Mouse (Mus musculus) heart, postnatal 14 days (tissue): Measurements from ENCODE around the gene Lmx1b. TPM values are rescaled to one million over a fixed set of nuclear protein-coding genes. Genes with fewer than 3 reads are reported as not detected.

Source experiments
- DNase-seq, 2 experiments: peaks; one replicate each; pipeline ENCODE4 v3.0.0; 2021 to 2022
- intact Hi-C: fragments of 180-260 bp; cut with DNase I; formaldehyde crosslinking; loops from one replicate; pipeline ENCODE4 v1.15.1; 2025
- total RNA-seq, 2 experiments: library from RNA; stranded (reverse); gene quantifications; 2 replicates each; pipeline ENCODE4 v1.2.3; 2021

Lmx1b gene
- total RNA-seq, 2 experiments from 2014 or later = 0.05 to 0.38 TPM

- no peak for DNase-seq
- intact Hi-C loops = no loop called here
Observed at GRCm38 (mm10) chr2:33645538-33646282, 5.4 kb upstream of the Lmx1b start.

GRCm38 (mm10) chr2:33643721-33644713, 3.7 kb upstream of the Lmx1b start:
- no peak for DNase-seq
- intact Hi-C loops = loop anchor here (2.0 kb wide), 2 partner anchors 75 to 157 kb away; no protein-coding TSS in a partner anchor

DNA sequence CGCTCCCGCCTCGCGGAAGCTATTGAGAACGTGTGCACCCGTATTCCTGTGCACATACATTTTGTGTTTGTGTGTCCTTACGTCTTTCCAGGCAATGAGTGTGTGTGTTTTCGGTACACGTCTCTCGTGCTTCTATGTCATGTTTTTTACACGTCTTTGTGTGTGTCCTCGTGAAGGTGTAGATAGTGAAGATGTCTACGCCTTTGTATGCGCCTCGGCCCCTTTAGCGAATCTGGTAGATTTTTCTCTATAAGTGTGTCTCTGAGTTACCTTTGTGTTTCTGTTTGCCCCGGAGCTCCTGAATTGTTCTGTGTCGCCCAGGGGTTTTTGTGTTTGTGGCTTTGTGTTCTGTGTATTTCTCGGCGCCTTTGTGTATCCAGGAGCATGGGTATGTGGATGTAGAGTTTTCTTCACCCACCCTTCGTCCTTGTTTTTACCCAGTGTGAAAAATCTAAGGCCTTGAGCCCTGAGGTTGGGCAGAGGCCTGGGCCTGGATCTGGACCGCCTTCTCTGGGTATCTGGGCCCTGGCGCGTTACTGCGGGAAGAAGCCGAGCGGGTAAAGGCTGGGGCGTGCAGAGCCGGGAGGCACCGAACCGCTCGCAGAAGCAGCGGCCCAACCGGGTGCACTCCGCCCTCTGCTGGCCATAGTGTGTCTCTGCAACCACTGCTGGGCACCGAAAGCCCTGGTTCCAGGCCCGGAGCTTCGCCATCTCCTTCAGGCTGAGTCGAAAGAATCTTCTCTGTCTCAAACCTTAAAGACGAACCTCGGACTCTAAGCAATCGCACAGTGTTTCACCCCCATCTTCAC, 2.5 kb upstream of the Lmx1b start:
- peak; percentile 80 to 88 for DNase-seq
- intact Hi-C loops = loop anchor here (2.0 kb wide), 2 partner anchors 74 to 156 kb away; no protein-coding TSS in a partner anchor

DNA sequence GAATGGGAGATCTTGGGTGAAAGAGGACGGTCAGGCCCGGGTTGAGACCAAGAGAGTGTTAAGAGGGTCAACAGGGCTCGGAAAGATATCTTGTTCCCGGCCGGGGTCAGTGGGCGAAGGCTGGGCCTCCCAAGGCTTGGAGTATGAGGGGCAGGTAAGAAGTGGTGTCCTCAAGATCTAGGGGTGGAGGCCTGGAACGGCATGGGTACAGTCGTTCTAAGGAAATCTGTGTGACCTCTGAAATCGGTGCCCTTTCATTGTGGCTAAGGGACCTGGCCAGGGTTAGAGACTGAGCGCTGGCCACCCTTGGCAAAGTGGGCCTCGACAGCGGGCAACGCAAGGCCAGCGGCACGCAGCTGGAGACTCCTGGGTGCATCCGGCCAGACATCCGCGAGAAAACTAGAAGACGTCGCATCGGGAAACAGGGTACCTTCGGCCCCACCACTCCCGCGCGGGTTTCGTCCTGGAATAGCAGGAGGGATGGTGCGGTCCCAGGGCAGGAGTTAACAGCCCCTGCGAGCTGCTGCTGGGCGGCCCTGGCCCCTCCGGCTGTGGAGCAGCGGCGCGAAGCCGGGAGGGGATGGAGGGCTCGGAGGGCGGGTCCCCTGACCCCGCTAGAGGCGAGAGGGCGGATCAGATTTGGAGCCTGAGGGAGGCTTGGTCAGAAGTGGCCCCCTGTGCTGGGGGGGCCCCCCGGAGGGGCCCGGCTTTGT, 1.7 kb upstream of the Lmx1b start:
- no peak for DNase-seq
- intact Hi-C loops = loop anchor here (2.0 kb wide), 2 partner anchors 73 to 155 kb away; no protein-coding TSS in a partner anchor

DNA sequence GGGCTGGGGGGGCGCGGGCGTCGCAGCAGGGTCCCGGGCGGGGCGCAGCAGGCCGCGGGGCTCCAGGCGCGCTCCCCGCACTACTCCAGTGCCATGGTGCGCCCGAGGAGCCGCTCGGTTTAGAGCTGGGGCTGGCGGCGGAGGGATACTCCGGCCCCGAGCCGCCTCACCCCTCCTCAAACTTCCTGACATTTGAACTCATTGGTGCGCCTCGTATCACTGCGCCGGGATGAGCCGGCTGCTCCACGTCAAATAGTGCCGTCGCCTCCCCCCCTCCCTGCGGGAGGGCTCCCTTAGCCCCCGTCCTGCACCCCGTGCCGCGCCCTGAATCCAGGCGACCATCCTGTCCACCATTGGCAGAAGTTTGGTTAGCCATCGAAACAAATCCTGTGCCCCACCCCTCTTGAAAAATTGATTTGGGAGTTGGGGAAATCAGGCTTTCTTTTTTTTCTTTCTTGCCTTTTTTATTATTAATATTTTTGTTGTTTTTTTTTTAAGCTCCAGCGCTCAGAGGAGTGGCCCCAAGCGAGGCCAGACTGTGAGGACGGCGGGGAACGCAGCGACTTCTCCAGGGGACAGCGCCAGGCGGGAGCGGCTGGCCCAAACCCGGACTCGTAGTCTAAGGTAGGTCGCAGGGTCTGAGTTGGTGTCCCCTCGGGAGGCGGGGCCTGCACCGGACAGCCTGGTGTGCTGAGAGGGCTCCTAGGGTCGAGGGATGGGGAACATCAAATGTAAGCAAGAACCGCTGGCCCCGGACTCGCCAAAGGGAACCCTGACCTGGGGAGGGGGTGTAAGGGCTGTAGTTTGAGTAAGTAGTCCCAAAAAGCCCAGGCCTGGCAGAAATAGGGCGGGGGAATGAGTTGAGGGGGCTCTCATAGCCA, 907 bp upstream of the Lmx1b start:
- intact Hi-C loops = no loop called here
- DNase-seq = peak; percentile 51 to 52

DNA sequence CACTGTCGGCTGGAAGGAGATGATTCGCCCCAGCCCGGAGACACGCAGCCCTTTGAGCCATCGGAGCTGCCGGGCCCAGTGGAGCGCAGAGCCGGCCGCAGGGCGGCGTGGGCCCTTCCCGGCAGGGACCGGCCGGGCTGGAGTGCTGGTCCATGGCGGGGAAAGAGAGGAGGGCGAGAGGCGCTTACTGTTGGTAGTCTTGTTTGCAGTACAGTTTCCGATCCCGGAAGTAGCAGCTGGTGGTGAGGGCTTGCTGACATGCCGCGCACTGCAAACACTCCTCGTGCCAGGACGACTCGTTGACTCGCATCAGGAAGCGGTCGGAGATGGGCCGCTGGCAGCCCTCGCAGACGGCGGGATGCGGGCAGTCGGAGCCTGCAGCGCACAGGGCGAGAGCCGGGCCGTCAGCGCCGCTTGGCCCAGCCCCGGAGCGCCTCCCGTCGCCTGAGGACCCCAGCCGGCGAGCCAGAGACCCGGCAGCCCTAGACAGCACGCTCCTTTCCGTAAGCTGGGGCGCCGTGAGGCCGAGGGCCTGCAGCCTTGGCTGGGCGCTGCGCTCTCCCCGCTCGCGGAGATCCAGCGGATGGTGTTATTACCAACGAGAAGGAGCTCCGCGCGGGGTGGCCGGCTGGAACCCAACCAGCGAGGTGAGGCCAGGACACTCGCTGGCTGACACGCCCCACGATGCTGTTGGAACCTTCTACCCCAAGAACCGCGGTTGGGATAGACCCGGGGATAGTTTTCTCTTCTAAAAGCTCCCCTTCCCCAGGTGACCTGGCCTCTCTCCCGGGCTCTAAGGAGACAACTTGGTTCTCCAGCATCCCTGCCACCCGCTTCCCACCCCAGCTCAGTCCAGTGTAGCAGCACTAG, 775 bp downstream of the Lmx1b start:
- intact Hi-C loops = no loop called here
- DNase-seq = peak; percentile 23 to 39

- DNase-seq = no peak
- intact Hi-C loops = no loop called here
Observed at GRCm38 (mm10) chr2:33638141-33638733, 2.1 kb downstream of the Lmx1b start.

GRCm38 (mm10) chr2:33637288-33637687, 3.0 kb downstream of the Lmx1b start:
- DNase-seq = no peak
- intact Hi-C loops = no loop called here

DNA sequence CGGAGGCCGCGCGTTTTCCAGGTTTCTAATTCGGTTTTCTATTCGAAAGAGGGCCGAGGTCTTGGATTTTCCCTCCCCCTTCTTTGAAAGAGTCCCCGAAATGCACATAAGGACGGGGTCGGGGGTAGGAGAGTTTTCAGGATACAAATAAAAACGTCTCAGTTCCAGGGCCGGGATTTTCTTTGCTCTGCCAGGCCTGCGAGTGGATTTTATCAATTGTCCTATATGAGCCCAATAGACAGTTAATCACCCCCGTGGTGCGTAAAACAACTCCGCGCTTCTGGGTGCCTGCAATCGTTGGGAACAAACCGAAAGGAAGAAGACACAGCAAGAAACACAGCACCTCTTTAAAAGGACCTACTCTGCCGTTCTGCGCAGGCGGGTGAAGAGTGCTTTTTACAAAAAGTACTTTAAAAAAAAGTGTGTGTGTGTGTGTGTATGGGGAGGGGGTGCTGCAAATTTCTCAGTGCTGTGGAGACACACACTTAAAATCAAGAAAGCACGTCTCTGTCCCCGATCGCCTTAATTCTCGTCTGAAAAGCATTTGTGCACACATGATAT, 3.6 kb downstream of the Lmx1b start:
- intact Hi-C loops = no loop called here
- DNase-seq = no peak

- no peak for DNase-seq
- intact Hi-C loops = no loop called here
Observed at GRCm38 (mm10) chr2:33636117-33636521, 4.2 kb downstream of the Lmx1b start.

DNA sequence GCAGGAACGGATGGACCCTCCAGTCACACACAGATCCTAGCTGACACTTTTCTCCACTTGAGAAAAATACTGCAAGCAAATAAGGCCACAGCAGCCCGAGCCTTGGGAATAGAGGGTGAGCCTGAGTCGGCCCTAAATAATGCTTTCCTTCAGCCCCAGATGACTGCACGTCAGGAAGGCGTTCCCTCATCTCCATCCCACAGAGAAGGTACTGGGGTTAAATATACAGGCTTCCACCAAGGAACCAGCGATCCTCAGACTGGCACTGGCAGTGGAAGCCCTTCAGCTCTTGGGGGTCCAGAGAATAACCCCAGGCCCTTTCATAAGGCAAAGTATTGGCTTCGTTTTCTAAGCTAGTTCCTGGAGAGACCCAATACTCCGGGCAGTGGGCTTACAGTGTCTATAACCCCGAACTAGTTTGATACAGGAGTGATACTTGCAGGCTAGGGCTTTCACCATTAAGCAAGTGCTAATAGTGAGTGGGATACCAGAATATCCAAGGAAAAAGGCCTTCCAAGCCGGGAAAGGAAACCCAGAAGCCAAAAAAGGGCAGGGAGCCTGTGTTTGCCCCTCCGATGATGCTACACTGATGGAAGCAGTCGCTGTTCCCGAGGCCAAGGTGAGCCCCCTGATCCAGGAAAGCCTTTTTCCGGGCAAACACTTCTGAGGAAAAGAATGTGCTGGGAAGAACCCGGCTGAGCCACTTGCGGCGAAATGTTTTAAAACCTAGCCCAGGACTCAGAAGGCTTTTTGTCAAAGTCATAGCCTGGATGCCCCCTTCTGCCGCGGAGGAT, 4.8 kb downstream of the Lmx1b start:
- DNase-seq = no peak
- intact Hi-C loops = no loop called here

- intact Hi-C loops = no loop called here
- DNase-seq = no peak
Observed at GRCm38 (mm10) chr2:33634481-33635090, 5.7 kb downstream of the Lmx1b start.

- intact Hi-C loops = no loop called here
- DNase-seq = no peak
Observed at GRCm38 (mm10) chr2:33633955-33634354, 6.4 kb downstream of the Lmx1b start.

DNA sequence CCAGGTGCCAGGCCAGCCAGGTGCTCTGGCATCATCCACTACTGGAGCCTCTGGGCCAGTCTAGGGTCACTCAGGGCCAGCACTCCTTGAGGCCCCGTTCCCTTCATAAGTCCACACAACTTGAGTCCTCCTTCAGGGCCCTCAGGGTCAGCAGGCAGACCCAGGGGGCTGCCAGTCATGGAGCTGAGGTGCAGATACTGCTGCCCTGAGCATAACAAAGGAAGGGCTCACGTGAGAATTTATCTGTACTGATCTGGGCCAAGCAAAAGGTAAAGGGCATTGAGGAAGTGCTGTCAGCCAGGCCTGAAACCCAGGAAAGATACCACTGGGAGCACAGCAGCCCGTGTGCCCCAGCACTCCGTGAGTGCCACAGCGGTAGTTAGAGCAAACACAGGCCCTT, 7.1 kb downstream of the Lmx1b start:
- intact Hi-C loops = no loop called here
- no peak for DNase-seq

DNA sequence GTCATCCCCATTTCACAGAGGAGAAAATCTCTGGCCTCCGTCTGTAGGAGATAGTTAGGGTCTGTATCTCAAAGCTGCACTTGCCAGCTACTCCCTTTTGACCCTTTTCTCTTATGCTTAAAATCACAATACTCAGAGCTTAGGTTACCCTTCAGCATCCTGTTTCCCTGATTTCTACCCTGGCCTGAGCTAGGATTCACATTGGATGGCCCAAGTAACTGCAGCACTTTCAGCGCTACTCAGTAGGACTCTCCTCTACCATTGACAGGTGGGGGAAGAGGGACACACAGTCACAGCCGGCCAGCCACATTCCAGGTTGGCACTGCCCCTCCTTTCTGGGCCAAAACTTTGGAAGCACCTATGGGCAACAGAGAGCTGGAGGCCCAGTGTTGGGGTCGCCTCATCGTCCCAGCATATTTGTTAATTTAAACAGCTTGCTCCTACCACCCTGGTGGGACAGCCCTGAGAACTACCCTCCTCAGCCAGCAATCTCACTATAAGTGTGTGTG, 7.7 kb downstream of the Lmx1b start:
- no peak for DNase-seq
- intact Hi-C loops = no loop called here
